Mouse (Mus musculus): Measurements from ENCODE around the gene Tbc1d1.

The Tbc1d1 gene

DNA sequence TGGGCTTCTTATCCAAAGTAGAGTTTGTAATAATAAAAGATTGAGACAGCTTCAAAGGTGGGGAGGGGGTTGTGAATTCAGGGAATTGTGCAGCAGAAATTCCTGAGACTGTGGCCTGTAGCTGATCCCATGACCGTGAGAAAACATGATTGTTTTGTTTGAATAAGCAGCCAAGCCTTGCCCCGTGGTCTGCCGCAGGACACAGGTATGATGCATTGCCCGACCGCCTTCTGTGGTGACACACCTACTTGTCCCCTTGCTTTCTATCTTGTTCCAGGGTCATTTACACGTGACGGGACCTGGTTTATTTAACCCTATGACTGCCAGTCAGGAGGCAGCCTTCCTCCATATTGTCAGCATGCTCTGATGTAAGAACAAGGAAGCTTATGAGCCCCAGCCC lies 123.6 kb downstream of the Tbc1d1 start:
- no peak for DNase-seq (ENCODE audit: low spot score)

DNA sequence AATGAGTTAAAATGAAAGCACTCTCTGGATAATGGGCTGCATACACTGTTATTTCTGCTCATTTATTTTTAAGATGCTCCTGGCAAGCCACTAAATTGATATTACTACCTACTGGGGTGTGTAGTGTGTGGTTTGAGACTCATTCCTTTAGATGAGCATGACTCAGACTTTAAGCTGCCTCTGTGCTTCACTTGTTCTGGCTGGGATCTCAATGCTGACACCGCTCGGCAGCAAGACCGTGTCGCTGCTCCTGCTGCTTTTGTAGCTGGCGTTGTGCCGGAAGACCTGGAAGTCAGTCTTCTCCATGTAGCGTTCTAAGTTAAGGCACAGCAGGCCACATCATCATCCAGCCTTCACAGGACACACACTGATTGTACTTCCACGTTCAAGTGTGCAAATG lies 124.1 kb downstream of the Tbc1d1 start:
- DNase-seq (ENCODE audit: low spot score) = no peak

DNA sequence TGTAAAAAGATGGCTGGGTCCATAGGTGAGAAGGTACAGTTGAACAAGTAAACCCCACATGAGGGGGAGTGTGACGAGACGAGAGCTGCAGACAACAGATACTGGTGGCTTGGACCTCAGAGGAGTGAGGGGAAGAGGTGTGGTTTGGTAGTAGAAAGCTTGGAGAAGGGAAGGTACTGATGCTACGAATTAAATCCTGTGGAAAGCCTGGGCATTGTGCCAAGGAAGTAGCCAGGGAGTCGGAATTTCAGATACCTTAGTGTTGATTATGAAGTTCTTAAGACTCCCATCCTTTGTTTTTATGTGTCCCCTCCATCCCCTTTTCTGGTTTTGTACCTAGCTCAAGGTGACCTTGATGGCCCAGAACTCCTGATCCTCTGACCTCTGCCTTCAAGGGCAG lies 124.5 kb downstream of the Tbc1d1 start:
- DNase-seq (ENCODE audit: low spot score) = no peak

DNA sequence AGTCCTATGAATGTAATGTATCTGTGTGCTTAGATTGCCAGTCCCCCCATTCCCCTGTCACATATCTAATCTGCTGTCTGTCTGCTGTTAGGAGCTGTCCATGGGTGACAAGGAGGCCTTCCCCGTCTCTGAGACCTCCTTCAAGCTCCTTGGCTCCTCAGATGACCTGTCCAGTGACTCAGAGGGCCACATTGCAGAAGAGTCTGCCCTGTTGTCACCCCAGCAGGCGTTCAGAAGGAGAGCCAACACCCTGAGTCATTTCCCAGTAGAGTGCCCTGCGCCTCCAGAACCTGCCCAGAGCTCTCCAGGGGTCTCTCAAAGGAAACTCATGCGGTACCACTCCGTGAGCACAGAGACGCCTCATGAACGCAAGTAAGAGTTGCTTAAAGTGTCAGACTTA lies 125.6 kb downstream of the Tbc1d1 start:
- DNase-seq (ENCODE audit: low spot score) = no peak

DNA sequence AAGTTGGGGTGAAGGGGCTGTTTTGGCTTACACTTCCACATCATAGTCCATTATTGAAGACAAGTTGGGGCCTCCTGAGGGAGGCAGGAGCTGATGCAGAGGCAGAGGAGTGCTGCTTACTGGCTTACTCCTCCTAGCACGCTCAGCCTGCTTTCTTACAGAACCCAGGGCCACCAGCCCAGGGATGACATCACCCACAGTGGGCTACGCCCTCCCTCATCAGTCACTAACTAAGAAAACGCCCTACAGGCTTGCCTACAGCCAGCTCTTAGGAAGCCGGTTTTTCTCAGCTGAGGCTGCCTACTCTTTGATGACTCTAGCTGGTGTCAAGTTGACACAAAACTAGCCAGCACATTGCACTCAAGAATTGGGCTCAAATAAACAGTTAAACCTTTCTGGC lies 126.5 kb downstream of the Tbc1d1 start:
- no peak for DNase-seq (ENCODE audit: low spot score)

DNA sequence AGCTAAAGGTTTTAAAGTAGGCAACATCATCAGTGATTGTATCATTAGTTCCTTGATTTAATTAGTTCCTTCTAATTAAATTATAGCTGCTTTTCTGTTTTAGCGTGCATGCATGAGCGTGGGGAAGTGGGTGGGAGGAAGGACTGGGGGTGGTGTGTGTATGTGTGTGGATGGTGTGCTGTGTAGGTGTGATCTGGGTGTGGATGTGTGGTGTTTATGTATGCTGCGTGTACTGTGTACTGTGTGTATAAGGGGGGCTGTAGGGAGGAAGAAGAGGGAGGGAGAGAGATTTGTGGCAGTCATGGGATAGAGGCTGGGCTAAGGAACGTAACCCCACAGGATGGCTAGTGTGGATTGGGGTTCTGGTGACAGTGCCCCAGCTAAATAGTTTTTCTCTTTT lies 129.2 kb downstream of the Tbc1d1 start:
- DNase-seq (ENCODE audit: low spot score) = no peak

DNA sequence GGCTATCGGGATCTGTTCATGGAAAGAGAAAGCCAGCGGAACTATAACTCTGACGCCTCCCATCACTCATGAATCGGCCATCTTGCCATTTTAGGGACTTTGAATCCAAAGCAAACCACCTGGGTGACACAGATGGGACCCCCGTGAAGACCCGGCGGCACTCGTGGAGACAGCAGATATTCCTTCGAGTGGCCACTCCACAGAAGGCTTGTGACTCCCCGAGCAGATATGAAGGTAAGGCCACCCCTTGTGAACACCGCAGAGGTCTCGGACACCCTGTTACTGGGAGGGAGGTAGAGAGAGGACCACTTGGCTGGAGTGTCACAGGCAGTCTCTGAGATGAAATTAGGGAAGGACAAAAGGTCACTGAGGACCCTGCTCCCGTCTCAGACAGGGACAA lies 129.7 kb downstream of the Tbc1d1 start:
- no peak for DNase-seq (ENCODE audit: low spot score)

DNA sequence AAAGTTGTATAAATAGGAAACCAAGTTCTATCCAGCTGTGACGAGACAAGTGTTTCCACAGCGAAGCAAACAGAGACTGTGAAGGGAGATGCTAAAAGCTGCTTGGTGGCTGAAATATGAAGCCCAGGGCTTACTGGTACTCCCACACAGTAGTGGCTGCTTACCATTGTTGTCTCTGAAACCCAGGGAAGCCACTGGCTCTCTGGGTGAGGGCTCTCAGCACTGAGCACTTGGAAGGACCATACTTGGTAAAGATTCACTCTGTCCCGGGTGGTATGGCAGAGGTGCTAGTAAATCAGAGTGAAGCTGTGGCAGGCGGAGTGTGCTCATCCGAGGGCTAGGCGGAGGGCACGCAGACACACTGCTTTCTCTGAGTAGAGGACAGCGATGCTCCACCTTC lies 131.2 kb downstream of the Tbc1d1 start:
- DNase-seq (ENCODE audit: low spot score) = no peak

DNA sequence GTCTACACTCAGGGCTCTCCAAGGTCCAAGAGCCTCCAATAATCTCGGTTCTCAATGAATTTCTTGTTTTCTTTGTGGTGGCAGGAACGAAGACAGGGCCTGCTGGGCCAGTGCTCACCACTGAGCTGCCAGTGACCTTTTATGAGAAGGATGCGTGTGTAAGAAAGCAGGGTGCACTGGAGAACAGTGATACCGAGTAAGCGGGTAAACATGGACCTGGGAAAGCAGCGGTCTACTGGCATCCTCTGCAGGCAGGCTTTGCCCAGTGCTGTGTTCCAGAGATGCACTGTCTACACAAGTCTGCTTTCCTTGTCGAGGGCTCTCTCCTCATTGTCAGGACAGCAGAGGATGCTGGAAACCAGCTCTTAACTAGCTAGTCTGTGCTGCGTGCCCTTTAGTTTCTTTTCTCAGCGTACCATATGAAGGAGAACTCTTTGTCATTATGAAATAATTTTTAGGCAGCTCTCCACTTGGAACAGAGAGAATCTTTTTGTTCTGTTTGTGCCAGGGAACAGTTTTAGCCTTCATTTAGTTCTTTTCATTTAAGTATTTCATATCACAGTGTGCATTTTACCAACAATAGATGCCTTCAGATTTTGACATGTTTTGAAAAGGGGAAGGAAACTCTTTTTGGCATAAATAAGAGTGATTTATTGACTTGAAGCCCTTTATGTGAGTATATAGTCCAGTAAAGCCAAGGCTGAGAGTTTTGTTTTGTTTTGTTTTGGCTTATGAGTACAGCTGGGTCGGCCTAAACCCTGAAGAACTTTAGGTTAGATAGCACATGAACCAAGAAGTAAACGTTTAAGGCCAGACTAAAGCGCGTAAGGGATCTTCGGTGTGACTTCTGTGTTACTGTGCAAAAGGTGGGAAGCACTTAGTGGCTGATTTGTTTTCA lies 132.2 kb downstream of the Tbc1d1 start:
- no peak for DNase-seq (ENCODE audit: low spot score)

DNA sequence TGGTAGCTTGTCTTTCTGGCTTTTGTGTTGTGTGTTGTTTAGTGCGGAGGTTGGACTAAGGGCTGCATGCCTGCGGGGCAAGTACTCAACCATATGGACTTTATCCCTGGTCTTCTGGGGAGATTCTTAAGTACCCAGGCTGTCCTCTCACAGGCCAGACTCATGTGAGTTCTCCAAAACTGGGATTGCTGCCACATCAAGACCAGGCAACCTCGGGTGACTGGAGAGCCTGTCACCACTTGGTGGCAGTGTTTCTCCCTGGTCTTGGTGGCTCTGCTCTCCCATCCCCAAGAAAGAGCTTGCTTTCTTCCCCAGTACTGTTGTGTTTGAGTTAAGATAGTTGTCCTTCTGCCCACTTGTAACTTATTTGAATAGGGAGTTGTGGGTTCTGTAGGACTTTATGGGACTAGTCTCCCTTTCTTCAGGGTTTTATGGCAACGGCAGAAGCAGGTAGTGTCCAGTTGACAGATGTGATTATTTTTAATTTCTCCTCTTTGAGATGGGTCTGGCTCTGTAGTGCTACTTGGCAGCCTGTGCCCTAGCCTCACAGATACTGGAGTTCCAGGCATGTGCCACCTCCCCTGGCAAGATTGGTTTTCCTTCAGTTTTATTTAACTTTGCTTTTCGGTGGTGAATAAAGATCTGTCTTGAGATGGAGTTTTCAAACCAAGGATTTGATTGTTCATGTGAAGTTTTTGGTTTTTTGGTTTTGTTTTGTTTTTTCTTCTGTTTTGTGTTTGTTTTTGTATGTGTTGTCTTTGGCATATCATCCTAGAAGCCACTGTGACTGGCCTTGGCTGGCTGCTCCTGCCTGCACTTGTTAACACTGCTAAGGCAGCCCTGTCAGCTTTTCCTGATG lies 133.3 kb downstream of the Tbc1d1 start:
- peak; percentile 75 for DNase-seq (ENCODE audit: low spot score)

DNA sequence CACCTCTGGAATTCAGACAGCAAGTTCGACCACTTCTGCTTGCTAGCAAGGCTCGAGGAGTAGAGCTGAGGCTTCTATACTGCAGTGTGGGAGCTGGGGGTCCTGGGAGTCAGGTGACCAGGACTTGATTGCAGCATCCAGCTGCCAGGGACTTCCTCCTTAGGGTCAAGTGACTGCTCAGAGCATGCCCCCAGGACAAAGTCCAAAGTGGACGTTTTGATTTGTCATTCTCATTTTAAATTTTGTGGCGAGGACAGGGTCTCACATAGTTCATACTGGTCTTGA lies 133.9 kb downstream of the Tbc1d1 start:
- no peak for DNase-seq (ENCODE audit: low spot score)

DNA sequence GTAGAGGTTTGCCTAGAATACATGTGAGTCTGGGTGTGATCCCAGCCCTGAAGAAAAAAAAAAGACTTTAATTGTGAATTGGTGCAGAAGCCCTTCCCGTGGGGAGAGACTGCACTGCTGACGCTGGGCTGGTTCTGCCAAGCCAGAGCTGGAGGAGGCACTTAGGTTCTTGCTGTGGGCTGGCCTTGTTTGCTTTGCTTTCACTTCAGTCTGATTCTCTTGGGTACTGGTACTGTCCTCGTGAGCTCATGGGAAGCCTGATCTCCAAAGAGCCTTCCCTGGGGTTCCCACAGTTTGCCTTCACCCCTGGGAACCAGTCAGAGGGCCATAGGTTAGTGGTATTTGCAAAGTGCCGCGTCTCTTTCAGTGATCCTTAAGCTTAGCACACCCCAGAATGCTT lies 135.6 kb downstream of the Tbc1d1 start:
- DNase-seq (ENCODE audit: low spot score) = peak; percentile 20

DNA sequence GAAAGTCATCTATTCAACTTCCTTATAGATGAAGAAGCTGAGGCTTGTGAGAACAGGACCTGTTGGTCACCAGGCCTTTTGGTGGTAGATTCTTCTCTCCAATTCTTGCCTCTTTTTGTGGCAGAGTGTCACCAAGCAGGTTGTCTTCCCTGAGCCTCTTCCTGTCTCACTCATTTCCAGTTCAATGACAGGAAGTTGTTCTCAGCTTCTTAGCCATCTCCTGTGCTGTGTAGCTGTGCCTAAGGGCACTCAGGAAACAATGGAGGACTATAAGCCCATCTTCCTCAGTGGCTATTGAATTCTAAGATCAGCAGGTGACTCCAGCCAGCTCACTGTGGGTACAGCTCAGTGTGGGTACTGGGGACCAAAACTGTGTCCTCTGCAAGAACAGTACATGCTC lies 139.5 kb downstream of the Tbc1d1 start:
- DNase-seq (ENCODE audit: low spot score) = no peak

DNA sequence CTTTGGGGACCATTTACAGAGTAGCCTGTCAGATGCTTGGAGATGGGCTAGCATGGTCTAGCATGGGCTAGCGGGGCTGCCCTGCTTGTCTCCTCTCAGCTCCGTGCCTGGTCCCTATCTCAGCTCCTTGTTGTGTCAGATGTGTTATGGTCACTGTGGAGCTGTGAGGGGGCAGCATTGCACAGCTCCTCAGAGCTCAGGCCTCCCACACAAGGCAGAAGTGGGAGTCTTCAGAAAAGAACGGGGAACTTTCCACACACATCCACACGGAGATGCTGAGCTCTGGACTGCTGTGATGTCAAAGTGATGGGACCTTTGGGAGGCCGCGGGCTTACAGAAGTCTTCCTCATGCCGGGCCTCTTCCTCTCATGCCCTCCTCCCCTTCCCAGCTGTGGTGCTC lies 140.2 kb downstream of the Tbc1d1 start:
- no peak for DNase-seq (ENCODE audit: low spot score)

DNA sequence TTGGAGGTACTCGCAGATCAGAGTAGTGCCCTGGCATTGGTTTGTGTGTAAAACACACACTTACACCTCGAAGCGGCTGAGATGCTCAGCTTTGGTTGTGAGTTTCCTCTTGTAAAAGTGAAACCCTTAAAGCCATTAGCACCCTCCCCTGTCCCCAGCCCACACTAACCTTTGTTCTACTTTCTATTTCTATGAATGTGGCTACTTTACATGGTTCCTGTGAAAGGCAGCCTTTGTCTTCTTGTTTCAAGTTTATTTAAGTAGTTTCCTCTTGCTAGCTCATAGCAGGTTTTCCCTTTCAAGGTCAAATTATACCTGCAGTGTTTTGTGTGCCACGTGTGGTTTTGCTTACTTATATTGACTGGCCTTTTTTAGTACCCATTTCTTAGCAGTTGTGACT lies 141.0 kb downstream of the Tbc1d1 start:
- DNase-seq (ENCODE audit: low spot score) = no peak

DNA sequence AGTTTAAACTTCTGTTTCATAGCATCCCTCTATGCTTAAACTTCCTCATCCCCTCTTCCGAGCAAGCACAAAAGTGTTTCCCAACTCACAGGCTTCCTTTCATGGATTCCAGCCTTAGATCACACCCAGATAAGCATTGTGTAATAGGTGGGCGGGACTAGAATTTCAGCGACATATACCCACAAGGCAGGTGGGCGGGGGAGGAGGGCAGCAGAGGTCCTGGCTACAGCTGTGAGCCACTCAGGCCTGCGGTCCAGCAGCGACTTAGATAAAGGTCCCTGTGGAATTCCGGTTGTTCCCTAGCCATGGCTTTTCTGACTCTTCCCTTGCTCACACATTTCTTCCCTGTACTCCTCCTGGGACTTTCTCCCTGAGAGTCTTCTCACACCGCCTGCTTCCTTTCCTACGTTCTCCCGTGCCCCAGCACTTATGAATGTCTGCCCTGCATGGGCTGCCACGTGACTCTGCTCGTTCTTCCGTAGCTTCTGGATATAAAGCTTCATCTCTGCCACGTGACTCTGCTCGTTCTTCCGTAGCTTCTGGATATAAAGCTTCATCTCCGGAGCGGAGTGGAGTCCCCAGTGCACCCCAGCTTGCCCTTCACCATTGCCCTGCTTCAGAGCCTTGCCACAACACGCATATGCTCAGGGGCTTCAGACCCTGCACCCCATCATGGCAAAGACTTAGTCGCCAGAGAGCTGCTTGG lies 142.4 kb downstream of the Tbc1d1 start:
- DNase-seq (ENCODE audit: low spot score) = peak; percentile 53

DNA sequence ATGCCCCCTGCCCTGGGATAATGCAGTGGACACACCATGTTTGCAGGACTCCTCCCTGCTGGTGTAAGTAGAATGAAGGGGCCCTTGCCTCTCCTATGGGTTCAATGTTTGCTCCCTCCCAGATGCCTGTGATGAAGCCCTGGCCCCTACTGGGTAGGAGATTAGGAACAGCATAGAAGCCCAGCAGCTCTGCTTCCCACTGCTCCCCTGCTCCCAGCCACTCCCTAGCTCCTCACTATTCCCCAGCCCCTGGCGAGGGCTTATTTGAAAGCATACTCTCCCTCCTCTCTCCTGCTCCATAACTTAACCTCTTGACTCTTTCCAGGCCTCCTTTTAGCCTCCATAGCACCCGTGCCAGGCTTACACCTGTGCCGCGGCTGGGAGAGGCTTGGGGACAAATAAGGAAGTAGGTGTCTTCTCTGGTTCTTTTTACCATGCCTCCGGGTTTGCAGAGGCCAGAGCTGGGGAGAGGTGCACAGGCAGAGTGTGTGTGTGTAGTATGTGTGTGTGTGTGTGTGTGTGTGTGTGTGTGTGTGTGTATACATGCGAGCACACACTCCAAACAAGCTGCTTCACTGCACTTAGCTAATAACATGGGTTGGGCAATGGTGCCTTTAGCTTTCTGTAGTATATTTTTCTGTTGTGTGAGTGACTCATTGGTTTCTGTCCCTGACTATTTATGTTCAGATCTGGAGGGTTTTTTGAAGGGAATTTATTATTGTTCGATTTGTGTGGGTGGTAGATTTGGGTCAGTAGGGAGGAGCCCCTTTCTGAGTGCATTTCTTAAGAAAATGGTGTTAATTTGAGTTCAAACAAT lies 143.6 kb downstream of the Tbc1d1 start:
- no peak for DNase-seq (ENCODE audit: low spot score)

DNA sequence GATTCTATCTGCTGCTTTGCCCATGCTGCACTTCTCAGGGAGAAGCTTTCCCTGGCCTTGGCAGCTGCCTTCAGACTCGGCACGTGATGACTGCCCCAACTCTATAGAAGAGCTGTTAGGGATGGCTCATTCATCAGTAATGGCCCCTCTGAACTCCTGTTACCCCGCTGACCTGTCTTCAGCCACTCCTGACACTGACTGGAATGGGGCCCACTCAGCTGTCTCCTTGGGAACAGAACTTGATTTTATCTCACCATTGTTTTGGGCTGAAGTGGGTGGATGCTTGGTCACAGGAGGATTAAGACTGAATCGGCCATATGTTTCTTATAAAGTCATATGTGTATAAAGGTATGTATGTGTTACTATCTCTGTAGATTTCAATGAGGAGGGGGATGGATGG lies 145.1 kb downstream of the Tbc1d1 start:
- DNase-seq (ENCODE audit: low spot score) = no peak

DNA sequence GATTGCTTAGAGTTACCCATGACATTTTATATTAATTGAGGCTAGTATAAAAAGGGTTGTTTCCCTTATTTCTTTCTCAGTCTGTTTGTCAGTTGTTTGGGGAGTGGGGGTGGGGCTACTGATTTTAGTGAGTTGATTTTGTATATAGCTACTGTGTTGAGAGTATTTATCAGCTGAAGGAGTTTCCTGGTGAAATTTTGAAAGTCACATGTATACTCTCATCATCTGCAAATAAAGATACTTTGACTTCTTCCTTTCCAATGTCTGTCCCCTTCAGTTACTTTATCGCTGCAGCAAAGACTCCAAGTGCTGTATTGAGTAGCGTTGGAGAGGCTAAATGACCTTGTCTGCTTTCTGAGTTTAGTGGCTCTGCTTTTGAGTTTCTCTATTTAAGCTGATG lies 151.2 kb downstream of the Tbc1d1 start:
- DNase-seq (ENCODE audit: low spot score) = no peak

DNA sequence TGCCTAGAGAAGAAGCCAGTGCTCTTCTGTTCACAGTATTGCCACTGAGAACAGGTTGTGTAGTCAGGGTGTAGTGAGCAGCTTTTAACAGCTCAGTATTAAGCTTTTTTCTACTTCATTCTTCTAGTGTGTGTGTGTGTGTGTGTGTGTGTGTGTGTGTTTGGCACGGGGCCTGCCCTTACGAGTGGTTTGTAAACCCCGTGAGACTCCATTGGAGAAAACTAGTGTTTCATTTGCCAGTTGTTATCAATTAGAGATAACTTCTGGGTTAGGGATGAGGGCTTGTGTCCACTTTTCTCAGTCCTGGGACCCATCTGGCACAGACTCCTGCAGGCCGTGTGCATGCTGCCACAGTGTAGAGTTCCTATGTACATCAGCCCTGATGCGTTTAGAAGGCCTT lies 156.2 kb downstream of the Tbc1d1 start:
- no peak for DNase-seq (ENCODE audit: low spot score)

DNA sequence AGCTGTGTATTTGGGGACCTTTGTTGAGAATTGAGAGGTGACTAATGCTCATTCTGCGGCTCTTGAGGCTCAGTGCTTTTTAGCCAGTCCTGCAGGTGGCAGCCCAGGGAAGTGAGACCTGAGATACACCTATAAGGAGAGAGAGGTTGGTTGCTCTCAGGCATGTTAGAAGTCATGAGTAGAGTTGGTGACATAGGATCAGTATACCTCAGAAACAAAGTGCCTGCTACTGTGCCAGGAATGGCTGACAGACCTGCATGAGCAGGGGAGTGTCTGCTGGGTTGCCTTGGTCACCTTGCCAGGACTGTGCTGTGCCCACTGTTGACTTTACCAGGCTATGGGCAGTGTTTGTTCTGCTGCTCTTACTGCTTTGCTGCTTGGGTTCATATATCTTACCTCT lies 157.4 kb downstream of the Tbc1d1 start:
- no peak for DNase-seq (ENCODE audit: low spot score)
